Mouse (Mus musculus) liver, embryonic 15.5 days (tissue): Measurements from ENCODE around the gene Oser1. TPM values are rescaled to one million over a fixed set of nuclear protein-coding genes. Genes with fewer than 3 reads are reported as not detected.

Source experiments
- ATAC-seq: fragments of 200-750 bp; cut with Nextera tagmentation; 2 replicates; pipeline ENCODE4 v1.8.0; 2017; ENCODE audit warnings: moderate number of reproducible peaks, mild to moderate bottlenecking, moderate library complexity; ENCODE audit not compliant: insufficient read depth
- H3K27ac ChIP-seq: fragments of 300-500 bp; sonication (generic); replicated peaks from 2 replicates; pipeline ENCODE4 v1.5.1; 2015; ENCODE audit warnings: mild to moderate bottlenecking, inconsistent platforms
- H3K27me3 ChIP-seq: fragments of 300-500 bp; sonication (generic); 2 replicates; pipeline ENCODE4 v1.6.1; 2015; ENCODE audit warnings: mild to moderate bottlenecking, inconsistent platforms
- H3K36me3 ChIP-seq: fragments of 300-500 bp; sonication (generic); replicated peaks from 2 replicates; pipeline ENCODE4 v1.6.1; 2015; ENCODE audit warnings: moderate library complexity, mild to moderate bottlenecking, inconsistent platforms
- H3K4me1 ChIP-seq: fragments of 300-500 bp; sonication (generic); replicated peaks from 2 replicates; pipeline ENCODE4 v1.6.1; 2015; ENCODE audit warnings: inconsistent platforms
- H3K4me2 ChIP-seq: fragments of 300-500 bp; sonication (generic); 2 replicates; pipeline ENCODE4 v1.6.1; 2015; ENCODE audit warnings: moderate library complexity, mild to moderate bottlenecking, inconsistent platforms
- H3K4me3 ChIP-seq: fragments of 300-500 bp; sonication (generic); replicated peaks from 2 replicates; pipeline ENCODE4 v1.5.1; 2015; ENCODE audit warnings: mild to moderate bottlenecking, inconsistent platforms
- H3K9ac ChIP-seq: fragments of 300-500 bp; sonication (generic); 2 replicates; pipeline ENCODE4 v1.6.1; 2015; ENCODE audit warnings: moderate library complexity, mild to moderate bottlenecking, inconsistent platforms
- H3K9me3 ChIP-seq: fragments of 300-500 bp; sonication (generic); replicated peaks from 2 replicates; pipeline ENCODE4 v1.6.1; 2016; ENCODE audit warnings: inconsistent platforms
- WGBS: fragments of 180-500 bp; shearing (Covaris S2); methylation state at CpG from one replicate; pipeline ENCODE4 v1.1.7; 2015; ENCODE audit warnings: mixed read lengths; ENCODE audit not compliant: insufficient replicate concordance; 5-methylcytosine and 5-hydroxymethylcytosine counted together
- polyA plus RNA-seq: library from polyadenylated mRNA; unstranded; fragments of >200 nt; fragmentation: Nextera tagmentation; extraction: Ambion mirVana; gene quantifications from 2 replicates; pipeline ENCODE4 v1.2.1, GENCODE M21; 2015

Oser1 gene
- polyA plus RNA-seq, 1 experiment from 2014 or later = 37.1 TPM

GRCm38 (mm10) chr2:163399222-163399621, 25.3 kb downstream of the Oser1 start:
- 57% methylated on average over 8 of the region's 8 CpGs for WGBS

GRCm38 (mm10) chr2:163398770-163399169, 25.7 kb downstream of the Oser1 start:
- Histone ChIP-seq H3K9me3 (no peaks in the 10 kb centered on the region), H3K27me3 (peaks cover 19% of the 10 kb centered on the region), H3K27ac (no peak overlapping the region), H3K4me2 (no peak overlapping the region), H3K36me3 (no peaks in the 10 kb centered on the region), H3K9ac (no peak overlapping the region), H3K4me1 (no peaks in the 10 kb centered on the region), H3K4me3 (no peak overlapping the region)
- WGBS = 69% methylated on average over 4 of the region's 4 CpGs
- no peak for ATAC-seq

More at GRCm38 (mm10) chr2:163399222-163399621, 25.3 kb downstream of the Oser1 start:
- H3K4me1 ChIP-seq = no peaks in the 10 kb centered on the region
- H3K9me3 ChIP-seq = no peaks in the 10 kb centered on the region
- H3K27me3 ChIP-seq = peaks cover 19% of the 10 kb centered on the region
- no peak overlapping the region for H3K4me3 ChIP-seq
- no peak overlapping the region for H3K9ac ChIP-seq
- H3K27ac ChIP-seq = no peak overlapping the region
- H3K4me2 ChIP-seq = no peak overlapping the region
- H3K36me3 ChIP-seq = no peaks in the 10 kb centered on the region
- ATAC-seq = no peak

- Histone ChIP-seq H3K27me3 (peaks cover 21% of the 10 kb centered on the region), H3K9ac (no peak within 1 kb of the TSS), H3K36me3 (no peaks in the 10 kb centered on the region), H3K4me1 (no peaks in the 10 kb centered on the region), H3K4me3 (no peak within 1 kb of the TSS), H3K9me3 (no peaks in the 10 kb centered on the region), H3K4me2 (no peak within 1 kb of the TSS), H3K27ac (no peak within 1 kb of the TSS)
- WGBS = 32% methylated on average over 10 of the region's 10 CpGs
- ATAC-seq = no peak
Observed at GRCm38 (mm10) chr2:163397905-163398304, 26.6 kb downstream of the Oser1 start, which contains the start of gene Jph2. Gene Jph2 (minus strand): TSS chr2:163397993.

GRCm38 (mm10) chr2:163397071-163397470, 27.4 kb downstream of the Oser1 start:
- no peak overlapping the region for H3K4me2 ChIP-seq
- no peak overlapping the region for H3K9ac ChIP-seq
- no peaks in the 10 kb centered on the region for H3K9me3 ChIP-seq
- H3K36me3 ChIP-seq = no peaks in the 10 kb centered on the region
- 74% methylated on average over 19 of the region's 19 CpGs for WGBS
- no peak overlapping the region for H3K27ac ChIP-seq
- no peak overlapping the region for H3K4me3 ChIP-seq
- no peaks in the 10 kb centered on the region for H3K4me1 ChIP-seq
- ATAC-seq = no peak
- H3K27me3 ChIP-seq = peaks cover 21% of the 10 kb centered on the region

GRCm38 (mm10) chr2:163394977-163395376, 29.5 kb downstream of the Oser1 start:
- ATAC-seq = no peak
- 59% methylated on average over 6 of the region's 6 CpGs for WGBS
- Histone ChIP-seq H3K27ac (no peak overlapping the region), H3K9ac (no peak overlapping the region), H3K36me3 (no peaks in the 10 kb centered on the region), H3K4me3 (no peak overlapping the region), H3K9me3 (no peaks in the 10 kb centered on the region), H3K4me2 (no peak overlapping the region), H3K4me1 (no peaks in the 10 kb centered on the region), H3K27me3 (peaks cover 21% of the 10 kb centered on the region)

GRCm38 (mm10) chr2:163393976-163394375, 30.5 kb downstream of the Oser1 start:
- no peak overlapping the region for H3K4me3 ChIP-seq
- WGBS = 51% methylated on average over 6 of the region's 6 CpGs
- no peak overlapping the region for H3K9ac ChIP-seq

GRCm38 (mm10) chr2:163393241-163393640, 31.3 kb downstream of the Oser1 start:
- Histone ChIP-seq H3K4me2 (no peak overlapping the region), H3K27ac (no peak overlapping the region), H3K9ac (no peak overlapping the region), H3K9me3 (no peaks in the 10 kb centered on the region), H3K27me3 (peaks cover 17% of the 10 kb centered on the region), H3K36me3 (no peaks in the 10 kb centered on the region), H3K4me1 (no peaks in the 10 kb centered on the region), H3K4me3 (no peak overlapping the region)
- ATAC-seq = no peak
- WGBS = 72% methylated on average over 10 of the region's 10 CpGs

More at GRCm38 (mm10) chr2:163393976-163394375, 30.5 kb downstream of the Oser1 start:
- H3K4me2 ChIP-seq = no peak overlapping the region
- no peak for ATAC-seq
- no peaks in the 10 kb centered on the region for H3K4me1 ChIP-seq
- no peaks in the 10 kb centered on the region for H3K9me3 ChIP-seq
- peaks cover 21% of the 10 kb centered on the region for H3K27me3 ChIP-seq
- no peaks in the 10 kb centered on the region for H3K36me3 ChIP-seq
- no peak overlapping the region for H3K27ac ChIP-seq

- no peak for ATAC-seq
- Histone ChIP-seq H3K4me3 (no peak overlapping the region), H3K4me2 (no peak overlapping the region), H3K9ac (no peak overlapping the region), H3K36me3 (no peaks in the 10 kb centered on the region), H3K27ac (no peak overlapping the region), H3K27me3 (peaks cover 10% of the 10 kb centered on the region; the same call in 1 of the 2 replicates), H3K4me1 (no peaks in the 10 kb centered on the region), H3K9me3 (no peaks in the 10 kb centered on the region)
- 56% methylated on average over 6 of the region's 6 CpGs for WGBS
Observed at GRCm38 (mm10) chr2:163392436-163392835, 32.1 kb downstream of the Oser1 start.

GRCm38 (mm10) chr2:163386423-163387190, 37.9 kb downstream of the Oser1 start:
- no peaks in the 10 kb centered on the region for H3K36me3 ChIP-seq
- peaks cover 10% of the 10 kb centered on the region; the same call in 1 of the 2 replicates for H3K27me3 ChIP-seq
- H3K4me1 ChIP-seq = no peaks in the 10 kb centered on the region
- no peak overlapping the region for H3K4me3 ChIP-seq
- 52% methylated on average over 15 of the region's 15 CpGs for WGBS
- H3K27ac ChIP-seq = no peak overlapping the region
- H3K9me3 ChIP-seq = no peaks in the 10 kb centered on the region
- ATAC-seq = no peak
- H3K4me2 ChIP-seq = no peak overlapping the region
- no peak overlapping the region for H3K9ac ChIP-seq

- WGBS = 72% methylated on average over 6 of the region's 6 CpGs
- H3K4me3 ChIP-seq = no peak overlapping the region
- ATAC-seq = no peak
Observed at GRCm38 (mm10) chr2:163385126-163385525, 39.4 kb downstream of the Oser1 start.

GRCm38 (mm10) chr2:163381246-163381645, 43.3 kb downstream of the Oser1 start:
- whole genome bisulfite sequencing = 68% methylated on average over 8 of the region's 8 CpGs
- no peak for ATAC-seq
- H3K4me3 ChIP-seq = no peak overlapping the region

More at GRCm38 (mm10) chr2:163385126-163385525, 39.4 kb downstream of the Oser1 start:
- Histone ChIP-seq H3K27me3 (peaks cover 10% of the 10 kb centered on the region; the same call in 1 of the 2 replicates), H3K4me2 (no peak overlapping the region), H3K4me1 (no peaks in the 10 kb centered on the region), H3K27ac (no peak overlapping the region), H3K9ac (no peak overlapping the region), H3K9me3 (no peaks in the 10 kb centered on the region), H3K36me3 (no peaks in the 10 kb centered on the region)

More at GRCm38 (mm10) chr2:163381246-163381645, 43.3 kb downstream of the Oser1 start:
- no peak overlapping the region for H3K9ac ChIP-seq
- no peaks in the 10 kb centered on the region for H3K4me1 ChIP-seq
- no peaks in the 10 kb centered on the region for H3K9me3 ChIP-seq
- H3K36me3 ChIP-seq = no peaks in the 10 kb centered on the region
- no peak overlapping the region for H3K4me2 ChIP-seq
- peaks cover 37% of the 10 kb centered on the region for H3K27me3 ChIP-seq
- no peak overlapping the region for H3K27ac ChIP-seq
